ENCODE assay signal across 20 mouse cellular contexts in genomic region chr4:140793795-140794194, GRCm38 (mm10). TPM values are rescaled to one million over a fixed set of nuclear protein-coding genes. Genes with fewer than 3 reads are reported as not detected.
DNase-seq lines count a peak whose midpoint lies in the region; ATAC-seq and TF ChIP-seq lines count a peak whose summit lies in the region.
"Had no signal": no experiment of that assay in that cellular context is flagged by ENCODE, and none has a peak within 500 bp of the region (broad histone marks: within the 10 kb centered on the region; RNA-seq: fewer than 3 reads in every experiment).

No protein-coding gene starts in this region.

- no peak for TF ChIP-seq EP300 in MEL (IDR thresholded peaks at IDR 0.05; ENCODE audit: low read depth in 1 of 2, low read length in 2 of 2)

- no peak for TF ChIP-seq RAD21 in MEL (IDR thresholded peaks at IDR 0.05; ENCODE audit: low read depth, low read length)

- no peaks in the 10 kb centered on the region for H3K79me3 ChIP-seq in C2C12 (ENCODE audit: low read depth)

- TF ChIP-seq CTCF in lung, embryonic 14.5 days (IDR thresholded peaks at IDR 0.05; ENCODE audit: low read depth): peak; percentile 27
- TF ChIP-seq CTCF in C2C12 (IDR thresholded peaks at IDR 0.05; ENCODE audit: control insufficient read depth, insufficient read depth, insufficient read length) (peak; percentile 10), MEL (IDR thresholded peaks at IDR 0.05 in 2 of 3, conservative IDR thresholded peaks at IDR 0.05 in 1 of 3; ENCODE audit: control insufficient read depth in 1 of 3, insufficient read depth in 1 of 3, low read depth in 2 of 3, low read length in 3 of 3, poor library complexity in 1 of 3, severe bottlenecking in 1 of 3) (peak in 2 of 3 experiments; percentile 25 to 50; a peak in 3 of 6 replicates)

- peak; percentile 26 for DNase-seq in hindbrain, embryonic 10.5 days (ENCODE audit: low spot score)
- DNase-seq in hindbrain, embryonic 14.5 days (ENCODE audit: low spot score): no peak
- DNase-seq in lung, embryonic 14.5 days: no peak
- DNase-seq in lung, postnatal 14 days: no peak
- DNase-seq in MEL (ENCODE audit: low read depth, low spot score): no peak
- no peak for DNase-seq in c-Kit-positive CD71-positive TER-119-positive erythroid progenitor cells, embryonic 14.5 days (ENCODE audit: low spot score)
- DNase-seq: cerebellum, adult 18-20 months; kidney, adult 9 months; right cerebral cortex, postnatal 25 days; thymus, postnatal 25 days had no signal

- WGBS in hindbrain, embryonic 10.5 days: 45% methylated on average over 9 of the region's 9 CpGs
- WGBS in hindbrain, embryonic 14.5 days: 47% methylated on average over 9 of the region's 9 CpGs
- WGBS in lung, embryonic 14.5 days: 52% methylated on average over 9 of the region's 9 CpGs

- ATAC-seq in hindbrain, embryonic 14.5 days (ENCODE audit: low FRiP score): no peak
- ATAC-seq in lung, embryonic 14.5 days (ENCODE audit: insufficient read depth): no peak
- no peak for ATAC-seq in activated CD4-positive, CD25-positive, alpha-beta regulatory T cell, adult 4 months
- ATAC-seq: midbrain, embryonic 15.5 days had no signal

- H3K9me3 ChIP-seq in hindbrain, embryonic 10.5 days: no peaks in the 10 kb centered on the region
- no peaks in the 10 kb centered on the region for H3K9me3 ChIP-seq in hindbrain, embryonic 14.5 days (ENCODE audit: control insufficient read depth, low read length)
- no peaks in the 10 kb centered on the region for H3K9me3 ChIP-seq in lung, embryonic 14.5 days (ENCODE audit: low read depth, low read length)
- H3K9me3 ChIP-seq in MEL (replicated peaks; ENCODE audit: insufficient read depth, low read length): no peaks in the 10 kb centered on the region
- H3K9me3 ChIP-seq: forebrain, embryonic 10.5 days; limb, embryonic 12.5 days; midbrain, embryonic 15.5 days; neural tube, embryonic 12.5 days had no signal

- H3K79me2 ChIP-seq in C2C12 (ENCODE audit: control insufficient read depth, insufficient read depth) (no peaks in the 10 kb centered on the region), MEL (ENCODE audit: control insufficient read depth, insufficient read depth, low read length, poor library complexity) (no peaks in the 10 kb centered on the region)

- H3K36me3 ChIP-seq in hindbrain, embryonic 10.5 days: no peaks in the 10 kb centered on the region
- H3K36me3 ChIP-seq in hindbrain, embryonic 14.5 days (replicated peaks; ENCODE audit: control insufficient read depth, insufficient read depth): no peaks in the 10 kb centered on the region
- no peaks in the 10 kb centered on the region for H3K36me3 ChIP-seq in lung, embryonic 14.5 days (ENCODE audit: insufficient read depth)
- H3K36me3 ChIP-seq in C2C12 (ENCODE audit: control insufficient read depth, insufficient read depth) (no peaks in the 10 kb centered on the region), MEL (ENCODE audit: control insufficient read depth in 1 of 2, insufficient read depth in 2 of 2, low read length in 2 of 2) (peaks cover 0 to 5% of the 10 kb centered on the region in 2 experiments; a peak in 2 of 4 replicates)
- H3K36me3 ChIP-seq: forebrain, embryonic 10.5 days; limb, embryonic 12.5 days; midbrain, embryonic 15.5 days; neural tube, embryonic 12.5 days had no signal

- no peak overlapping the region for H3K27ac ChIP-seq in hindbrain, embryonic 10.5 days
- H3K27ac ChIP-seq in hindbrain, embryonic 14.5 days: no peak overlapping the region
- no peak overlapping the region for H3K27ac ChIP-seq in lung, embryonic 14.5 days (ENCODE audit: low read depth)
- H3K27ac ChIP-seq in MEL (ENCODE audit: control insufficient read depth, low read depth, low read length): no peak overlapping the region
- H3K27ac ChIP-seq: forebrain, embryonic 10.5 days; limb, embryonic 12.5 days; midbrain, embryonic 15.5 days; neural tube, embryonic 12.5 days had no signal

- H3K4me1 ChIP-seq in hindbrain, embryonic 10.5 days (replicated peaks): 0 out of 2 replicates have a peak, but pooled peaks cover 18% of the 10 kb centered on the region
- no peaks in the 10 kb centered on the region for H3K4me1 ChIP-seq in hindbrain, embryonic 14.5 days (replicated peaks; ENCODE audit: control insufficient read depth, insufficient read depth, low read length)
- H3K4me1 ChIP-seq in lung, embryonic 14.5 days (ENCODE audit: insufficient read depth): no peaks in the 10 kb centered on the region
- H3K4me1 ChIP-seq in MEL (ENCODE audit: control insufficient read depth in 1 of 2, insufficient read depth in 2 of 2, low read length in 2 of 2): no peaks in the 10 kb centered on the region
- H3K4me1 ChIP-seq: midbrain, embryonic 15.5 days; neural tube, embryonic 12.5 days had no signal

- no peak overlapping the region for H3K4me2 ChIP-seq in hindbrain, embryonic 14.5 days (replicated peaks)
- H3K4me2 ChIP-seq in lung, embryonic 14.5 days: no peak overlapping the region
- H3K4me2 ChIP-seq: limb, embryonic 12.5 days; midbrain, embryonic 15.5 days; neural tube, embryonic 12.5 days had no signal

- no peak for TF ChIP-seq POLR2A in MEL (IDR thresholded peaks at IDR 0.05; ENCODE audit: control insufficient read depth in 1 of 2, insufficient read depth in 1 of 2, low read depth in 1 of 2, low read length in 2 of 2, poor library complexity in 1 of 2)

- H3K9ac ChIP-seq in hindbrain, embryonic 14.5 days: no peak overlapping the region
- H3K9ac ChIP-seq in lung, embryonic 14.5 days: no peak overlapping the region
- no peak overlapping the region for H3K9ac ChIP-seq in MEL (ENCODE audit: control insufficient read depth, low read depth, low read length, poor library complexity, severe bottlenecking)
- H3K9ac ChIP-seq: limb, embryonic 12.5 days; midbrain, embryonic 15.5 days; neural tube, embryonic 12.5 days had no signal

- H3ac ChIP-seq in C2C12 (ENCODE audit: control insufficient read depth, insufficient read length, low read depth): no peak overlapping the region

- 0 out of 2 replicates have a peak, but pooled peaks cover 4% of the 10 kb centered on the region for H3K27me3 ChIP-seq in hindbrain, embryonic 10.5 days (ENCODE audit: insufficient read depth, poor library complexity, severe bottlenecking)
- no peaks in the 10 kb centered on the region for H3K27me3 ChIP-seq in hindbrain, embryonic 14.5 days (ENCODE audit: control insufficient read depth, insufficient read depth, low read length)
- H3K27me3 ChIP-seq in lung, embryonic 14.5 days (ENCODE audit: insufficient read depth, low read length): no peaks in the 10 kb centered on the region
- H3K27me3 ChIP-seq in C2C12 (ENCODE audit: control insufficient read depth, insufficient read depth, insufficient read length): peaks cover 8% of the 10 kb centered on the region
- no peaks in the 10 kb centered on the region for H3K27me3 ChIP-seq in MEL (ENCODE audit: control insufficient read depth in 1 of 2, insufficient read depth in 2 of 2, low read length in 2 of 2)
- H3K27me3 ChIP-seq: midbrain, embryonic 15.5 days; neural tube, embryonic 12.5 days had no signal

- no peak overlapping the region for H3K4me3 ChIP-seq in hindbrain, embryonic 10.5 days
- no peak overlapping the region for H3K4me3 ChIP-seq in hindbrain, embryonic 14.5 days (replicated peaks; ENCODE audit: low read length)
- H3K4me3 ChIP-seq in lung, embryonic 14.5 days (ENCODE audit: low read depth, low read length): no peak overlapping the region
- no peak overlapping the region for H3K4me3 ChIP-seq in C2C12 (ENCODE audit: insufficient read depth, poor library complexity, severe bottlenecking)
- no peak overlapping the region for H3K4me3 ChIP-seq in MEL (ENCODE audit: control insufficient read depth in 1 of 2, insufficient read depth in 1 of 2, low read depth in 2 of 2, low read length in 2 of 2)
- H3K4me3 ChIP-seq: forebrain, embryonic 10.5 days; limb, embryonic 12.5 days; midbrain, embryonic 15.5 days; neural tube, embryonic 12.5 days had no signal

RNA-seq across cellular contexts. Expression of gene Padi3, which starts 16.7 kb away (rescaled TPM):
- polyA plus RNA-seq in hindbrain, embryonic 10.5 days (2016; fragmentation: Nextera tagmentation; extraction: Ambion mirVana): 0.08 and 0.10 TPM in 2 replicates
- not detected in 2 replicates for polyA plus RNA-seq in hindbrain, embryonic 14.5 days (2014; fragmentation: Nextera tagmentation; extraction: Ambion mirVana)
- polyA plus RNA-seq in lung, embryonic 14.5 days (2014; fragmentation: Nextera tagmentation; extraction: Ambion mirVana): 0.12 and 0.14 TPM in 2 replicates
- polyA plus RNA-seq in C2C12 (2012; fragmentation: generic; extraction: Trizol) (1.1 TPM), MEL (2012; ENCODE audit: insufficient read depth in 1 of 2, insufficient read length in 2 of 2, low read depth in 1 of 2, low replicate concordance in 2 of 2, missing spikeins in 1 of 2) (10 to 100 TPM in 1 of 2 experiments, not detected in 1; 73.1 TPM)
- 75.9 and 106 TPM in 2 replicates for total RNA-seq in MEL (2012; rRNA removed)
- under 1 TPM in 1 of 2 experiments, not detected in 1; 0.15 TPM for polyA plus RNA-seq in activated CD4-positive, CD25-positive, alpha-beta regulatory T cell, adult 4 months (2017; shearing (Covaris generic))
- total RNA-seq: left cerebral cortex, adult 18-20 months had no signal
- polyA plus RNA-seq: midbrain, embryonic 15.5 days; neural tube, embryonic 12.5 days had no signal

RNA-seq across cellular contexts. Expression of gene Padi4, which starts 19.8 kb away (rescaled TPM):
- 0.35 and 0.51 TPM in 2 replicates for polyA plus RNA-seq in hindbrain, embryonic 10.5 days (2016; fragmentation: Nextera tagmentation; extraction: Ambion mirVana)
- 0.08 and 0.22 TPM in 2 replicates for polyA plus RNA-seq in hindbrain, embryonic 14.5 days (2014; fragmentation: Nextera tagmentation; extraction: Ambion mirVana)
- polyA plus RNA-seq in lung, embryonic 14.5 days (2014; fragmentation: Nextera tagmentation; extraction: Ambion mirVana): 1.8 and 2.1 TPM in 2 replicates
- 0.02 TPM for polyA plus RNA-seq in C2C12 (2012; fragmentation: generic; extraction: Trizol)
- total RNA-seq in MEL (2012; rRNA removed): not detected in 2 replicates
- not detected for polyA plus RNA-seq in MEL (2012; ENCODE audit: insufficient read depth in 1 of 2, insufficient read length in 2 of 2, low read depth in 1 of 2, low replicate concordance in 2 of 2, missing spikeins in 1 of 2)
- polyA plus RNA-seq in activated CD4-positive, CD25-positive, alpha-beta regulatory T cell, adult 4 months (2017; shearing (Covaris generic)): under 1 TPM in 1 of 2 experiments, not detected in 1; 0.56 TPM
- total RNA-seq: left cerebral cortex, adult 18-20 months had no signal
- polyA plus RNA-seq: limb, embryonic 12.5 days had no signal

RNA-seq across cellular contexts. Expression of gene Padi6, which starts 51.4 kb away (rescaled TPM):
- polyA plus RNA-seq in hindbrain, embryonic 10.5 days (2016; fragmentation: Nextera tagmentation; extraction: Ambion mirVana): 0.06 TPM in 1 of 2 replicates, not detected in the other
- polyA plus RNA-seq in hindbrain, embryonic 14.5 days (2014; fragmentation: Nextera tagmentation; extraction: Ambion mirVana): not detected in 2 replicates
- polyA plus RNA-seq in lung, embryonic 14.5 days (2014; fragmentation: Nextera tagmentation; extraction: Ambion mirVana): not detected in 2 replicates
- polyA plus RNA-seq in C2C12 (2012; fragmentation: generic; extraction: Trizol): not detected
- not detected in 2 replicates for total RNA-seq in MEL (2012; rRNA removed)
- polyA plus RNA-seq in MEL (2012; ENCODE audit: insufficient read depth in 1 of 2, insufficient read length in 2 of 2, low read depth in 1 of 2, low replicate concordance in 2 of 2, missing spikeins in 1 of 2): not detected
- not detected for polyA plus RNA-seq in activated CD4-positive, CD25-positive, alpha-beta regulatory T cell, adult 4 months (2017; shearing (Covaris generic))
- polyA plus RNA-seq: brain, embryonic 14.5 days; embryonic facial prominence, embryonic 14.5 days; forebrain, embryonic 10.5 days; limb, embryonic 12.5 days; lung, embryonic 16.5 days; neural tube, embryonic 12.5 days had no signal

RNA-seq across cellular contexts. Expression of gene Padi1, which starts 51.8 kb away (rescaled TPM):
- 0.07 TPM in 2 replicates for polyA plus RNA-seq in hindbrain, embryonic 10.5 days (2016; fragmentation: Nextera tagmentation; extraction: Ambion mirVana)
- polyA plus RNA-seq in hindbrain, embryonic 14.5 days (2014; fragmentation: Nextera tagmentation; extraction: Ambion mirVana): not detected in 2 replicates
- polyA plus RNA-seq in lung, embryonic 14.5 days (2014; fragmentation: Nextera tagmentation; extraction: Ambion mirVana): 0.04 and 0.11 TPM in 2 replicates
- polyA plus RNA-seq in C2C12 (2012; fragmentation: generic; extraction: Trizol) (0.01 TPM), MEL (2012; ENCODE audit: insufficient read depth in 1 of 2, insufficient read length in 2 of 2, low read depth in 1 of 2, low replicate concordance in 2 of 2, missing spikeins in 1 of 2) (under 1 TPM in 1 of 2 experiments, not detected in 1; 0.40 TPM)
- 0.26 and 0.31 TPM in 2 replicates for total RNA-seq in MEL (2012; rRNA removed)
- polyA plus RNA-seq in activated CD4-positive, CD25-positive, alpha-beta regulatory T cell, adult 4 months (2017; shearing (Covaris generic)): under 1 TPM; 0.20 to 0.29 TPM
- total RNA-seq: left cerebral cortex, adult 18-20 months had no signal
